Mouse (Mus musculus) hindbrain, embryonic 12.5 days (tissue): ENCODE data around the gene Gng7. TPM values are rescaled to one million over a fixed set of nuclear protein-coding genes. Genes with fewer than 3 reads are reported as not detected.
"Not testable (repeated sequence)": the region's sequence is repeated elsewhere in the genome, so short reads cannot be mapped to it uniquely, and the experiment has no call there.

Experiments used
- ATAC-seq: fragments of 200-750 bp; cut with Nextera tagmentation; 2 replicates; pipeline ENCODE4 v1.8.0; 2017; ENCODE audit warnings: moderate TSS enrichment; ENCODE audit not compliant: low FRiP score
- H3K27ac ChIP-seq: fragments of 300-500 bp; sonication (generic); 2 replicates; pipeline ENCODE4 v1.5.1; 2016; ENCODE audit warnings: mild to moderate bottlenecking
- H3K27me3 ChIP-seq: fragments of 300-500 bp; sonication (generic); 2 replicates; pipeline ENCODE4 v1.6.1; 2016; ENCODE audit warnings: mild to moderate bottlenecking
- H3K36me3 ChIP-seq: fragments of 300-500 bp; sonication (generic); 2 replicates; pipeline ENCODE4 v1.6.1; 2016; ENCODE audit warnings: mild to moderate bottlenecking
- H3K4me1 ChIP-seq: fragments of 300-500 bp; sonication (generic); 2 replicates; pipeline ENCODE4 v1.6.1; 2016
- H3K4me2 ChIP-seq: fragments of 300-500 bp; sonication (generic); replicated peaks from 2 replicates; pipeline ENCODE4 v1.6.1; 2016; ENCODE audit warnings: mild to moderate bottlenecking
- H3K4me3 ChIP-seq: fragments of 300-500 bp; sonication (generic); 2 replicates; pipeline ENCODE4 v1.5.1; 2016; ENCODE audit warnings: mild to moderate bottlenecking
- H3K9ac ChIP-seq: fragments of 300-500 bp; sonication (generic); 2 replicates; pipeline ENCODE4 v1.6.1; 2016; ENCODE audit warnings: mild to moderate bottlenecking, moderate library complexity
- H3K9me3 ChIP-seq: fragments of 300-500 bp; sonication (generic); replicated peaks from 2 replicates; pipeline ENCODE4 v1.6.1; 2016; ENCODE audit warnings: mild to moderate bottlenecking
- WGBS: fragments of 180-500 bp; shearing (Covaris S2); methylation state at CpG from one replicate; pipeline ENCODE4 v1.1.7; 2016; 5-methylcytosine and 5-hydroxymethylcytosine counted together
- polyA plus RNA-seq: library from polyadenylated mRNA; unstranded; fragments of >200 nt; fragmentation: Nextera tagmentation; extraction: Ambion mirVana; gene quantifications from 2 replicates; pipeline ENCODE4 v1.2.1, GENCODE M21; 2016

Gng7 gene
- 10.1 and 10.7 TPM in 2 replicates for polyA plus RNA-seq

GRCm38 (mm10) chr10:81014393-81015384, at the start of gene Gng7:
TSS of gene Gng7 (minus strand) at chr10:81014945.
- H3K9me3 ChIP-seq = no peaks in the 10 kb centered on the region
- peak; percentile 96 for ATAC-seq
- H3K4me3 ChIP-seq = peak within 1 kb of the TSS; percentile 39
- peak within 1 kb of the TSS; percentile 65 for H3K9ac ChIP-seq
- no peaks in the 10 kb centered on the region; the same call in 1 of the 2 replicates for H3K36me3 ChIP-seq
- H3K27ac ChIP-seq = 0 out of 2 replicates have a peak within 1 kb of the TSS, but pooled peaks have one; percentile 30
- no peaks in the 10 kb centered on the region for H3K27me3 ChIP-seq
- peak within 1 kb of the TSS; percentile 65 for H3K4me2 ChIP-seq
- 10% methylated on average over 31 of the region's 31 CpGs for WGBS
- H3K4me1 ChIP-seq = peaks cover 3% of the 10 kb centered on the region; the same call in 1 of the 2 replicates

GRCm38 (mm10) chr10:81064519-81064918, 49.8 kb upstream of the Gng7 start:
- not testable (repeated sequence) for H3K4me3 ChIP-seq, H3K27me3 ChIP-seq, H3K36me3 ChIP-seq, H3K27ac ChIP-seq, H3K9ac ChIP-seq, H3K4me2 ChIP-seq, H3K9me3 ChIP-seq, H3K4me1 ChIP-seq, ATAC-seq
- WGBS = 88% methylated on average over 8 of the region's 8 CpGs

- ATAC-seq = no peak
- Histone ChIP-seq H3K36me3 (no peaks in the 10 kb centered on the region; the same call in 1 of the 2 replicates), H3K4me1 (peaks cover 20% of the 10 kb centered on the region), H3K4me2 (no peak overlapping the region), H3K9ac (no peak overlapping the region), H3K9me3 (no peaks in the 10 kb centered on the region), H3K27me3 (no peaks in the 10 kb centered on the region), H3K27ac (no peak overlapping the region), H3K4me3 (no peak overlapping the region)
- 71% methylated on average over 4 of the region's 4 CpGs for WGBS
Observed at GRCm38 (mm10) chr10:81062710-81063109, 48.0 kb upstream of the Gng7 start.

GRCm38 (mm10) chr10:81059603-81060543, 45.1 kb upstream of the Gng7 start, which contains the start of gene Sgta:
TSS of gene Sgta (minus strand) at chr10:81060181.
- Histone ChIP-seq H3K9ac (peak within 1 kb of the TSS; percentile 84), H3K4me2 (peak within 1 kb of the TSS; percentile 86), H3K4me3 (peak within 1 kb of the TSS; percentile 79), H3K27ac (peak within 1 kb of the TSS; percentile 60; the same call in 1 of the 2 replicates), H3K4me1 (peaks cover 34% of the 10 kb centered on the region), H3K27me3 (no peaks in the 10 kb centered on the region), H3K9me3 (no peaks in the 10 kb centered on the region), H3K36me3 (no peaks in the 10 kb centered on the region; the same call in 1 of the 2 replicates)
- peak; percentile 93 for ATAC-seq
- under 1% methylated on average over 48 of the region's 48 CpGs for WGBS

DNA sequence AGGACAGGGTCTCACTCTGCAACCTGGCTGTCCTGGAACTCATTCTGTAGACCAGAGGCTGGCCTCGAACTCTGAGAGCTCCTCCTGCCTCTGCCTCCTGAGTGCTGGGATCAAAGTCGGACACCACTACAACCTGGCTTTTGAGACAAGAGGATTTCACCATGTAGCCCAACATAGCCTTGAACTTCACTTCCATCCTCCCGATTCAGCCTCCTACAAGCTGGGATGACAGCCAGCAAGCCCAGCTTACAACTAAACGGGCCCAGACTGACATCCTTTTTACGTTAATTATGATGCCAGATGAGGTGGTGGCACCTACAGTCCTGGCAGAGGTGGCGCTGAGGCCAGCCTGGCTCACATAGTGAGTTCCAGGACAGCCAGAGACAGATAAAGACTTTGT, 44.2 kb upstream of the Gng7 start:
- WGBS = 87% methylated on average over 6 of the region's 6 CpGs
- peak overlapping the region; percentile 84 for H3K9ac ChIP-seq

GRCm38 (mm10) chr10:81057406-81058130, 42.8 kb upstream of the Gng7 start:
- 95% methylated on average over 23 of the region's 23 CpGs for WGBS
- Histone ChIP-seq H3K36me3 (peaks cover 5% of the 10 kb centered on the region), H3K4me3 (no peak overlapping the region), H3K4me2 (no peak overlapping the region), H3K4me1 (peaks cover 34% of the 10 kb centered on the region), H3K9me3 (no peaks in the 10 kb centered on the region), H3K27me3 (no peaks in the 10 kb centered on the region), H3K27ac (no peak overlapping the region), H3K9ac (no peak overlapping the region)
- ATAC-seq = no peak

More for the DNA sequence above, 44.2 kb upstream of the Gng7 start:
- Histone ChIP-seq H3K4me3 (peak overlapping the region; percentile 79), H3K4me1 (peaks cover 34% of the 10 kb centered on the region), H3K4me2 (peak overlapping the region; percentile 86), H3K27me3 (no peaks in the 10 kb centered on the region), H3K27ac (no peak overlapping the region), H3K36me3 (no peaks in the 10 kb centered on the region; the same call in none of the 2 replicates), H3K9me3 (no peaks in the 10 kb centered on the region)
- no peak for ATAC-seq

- H3K27ac ChIP-seq, H3K9me3 ChIP-seq, H3K4me2 ChIP-seq, H3K9ac ChIP-seq, ATAC-seq, H3K27me3 ChIP-seq, H3K4me3 ChIP-seq: not testable (repeated sequence)
- H3K4me1 ChIP-seq = peaks cover 34% of the 10 kb centered on the region
- 88% methylated on average over 11 of the region's 11 CpGs for WGBS
- peaks cover 22% of the 10 kb centered on the region for H3K36me3 ChIP-seq
Observed at GRCm38 (mm10) chr10:81055802-81056340, 41.1 kb upstream of the Gng7 start.

GRCm38 (mm10) chr10:81055169-81055568, 40.4 kb upstream of the Gng7 start:
- H3K9ac ChIP-seq = peak overlapping the region; percentile 25; the same call in 1 of the 2 replicates
- H3K36me3 ChIP-seq = peaks cover 29% of the 10 kb centered on the region
- no peak overlapping the region for H3K4me2 ChIP-seq
- WGBS = 91% methylated on average over 6 of the region's 6 CpGs
- no peak overlapping the region for H3K27ac ChIP-seq
- H3K4me3 ChIP-seq = no peak overlapping the region
- H3K9me3 ChIP-seq = no peaks in the 10 kb centered on the region
- peaks cover 34% of the 10 kb centered on the region for H3K4me1 ChIP-seq
- no peaks in the 10 kb centered on the region for H3K27me3 ChIP-seq
- ATAC-seq = no peak

DNA sequence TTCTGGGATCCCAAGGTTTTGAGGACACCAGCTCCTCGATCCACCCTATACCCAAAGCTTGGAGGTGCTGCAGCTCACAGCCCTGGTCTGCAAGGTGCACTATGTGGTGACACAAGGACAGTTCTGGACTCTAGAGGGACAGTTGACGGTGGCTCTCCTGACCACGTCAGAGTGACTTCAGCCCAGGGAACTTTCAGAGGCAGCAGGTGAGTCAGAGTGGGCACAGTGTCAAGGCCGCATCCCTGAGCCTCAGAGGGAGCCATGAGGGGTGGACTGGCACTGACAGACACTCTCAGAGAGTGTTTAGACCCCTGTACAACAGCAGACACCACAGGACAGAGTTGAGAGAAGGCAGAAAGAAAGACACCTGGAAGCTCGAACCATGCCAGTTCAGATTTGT, 37.8 kb upstream of the Gng7 start:
- 93% methylated on average over 5 of the region's 5 CpGs for WGBS
- Histone ChIP-seq H3K9ac (no peak overlapping the region), H3K4me1 (peaks cover 12% of the 10 kb centered on the region), H3K9me3 (no peaks in the 10 kb centered on the region), H3K27ac (no peak overlapping the region), H3K27me3 (no peaks in the 10 kb centered on the region), H3K4me3 (no peak overlapping the region), H3K36me3 (peaks cover 54% of the 10 kb centered on the region), H3K4me2 (no peak overlapping the region)
- ATAC-seq = no peak

DNA sequence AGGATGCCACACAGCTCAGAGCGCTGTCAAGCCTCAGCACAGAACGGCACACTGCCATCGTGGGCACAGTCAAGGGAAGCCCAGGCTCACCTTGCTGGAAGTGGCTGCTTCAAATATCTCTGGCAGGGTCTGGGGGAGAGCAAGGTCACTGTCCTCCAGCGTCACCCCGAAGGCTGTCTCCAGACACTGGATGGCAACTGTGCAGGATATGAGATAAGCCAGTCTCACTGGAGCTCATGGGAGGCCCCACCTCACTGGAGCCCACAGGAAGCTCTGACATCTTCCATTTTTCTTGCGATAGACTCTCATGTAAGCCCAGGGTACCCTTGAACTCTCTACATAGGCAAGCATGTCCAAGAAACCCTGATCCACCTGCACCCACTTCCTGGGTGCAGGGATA, 36.4 kb upstream of the Gng7 start:
- no peak overlapping the region for H3K27ac ChIP-seq
- ATAC-seq = no peak
- H3K9me3 ChIP-seq = no peaks in the 10 kb centered on the region
- H3K4me3 ChIP-seq = no peak overlapping the region
- no peak overlapping the region for H3K4me2 ChIP-seq
- peaks cover under 1% of the 10 kb centered on the region; the same call in 1 of the 2 replicates for H3K4me1 ChIP-seq
- no peak overlapping the region for H3K9ac ChIP-seq
- H3K27me3 ChIP-seq = no peaks in the 10 kb centered on the region
- WGBS = 95% methylated on average over 6 of the region's 6 CpGs
- peaks cover 69% of the 10 kb centered on the region for H3K36me3 ChIP-seq

DNA sequence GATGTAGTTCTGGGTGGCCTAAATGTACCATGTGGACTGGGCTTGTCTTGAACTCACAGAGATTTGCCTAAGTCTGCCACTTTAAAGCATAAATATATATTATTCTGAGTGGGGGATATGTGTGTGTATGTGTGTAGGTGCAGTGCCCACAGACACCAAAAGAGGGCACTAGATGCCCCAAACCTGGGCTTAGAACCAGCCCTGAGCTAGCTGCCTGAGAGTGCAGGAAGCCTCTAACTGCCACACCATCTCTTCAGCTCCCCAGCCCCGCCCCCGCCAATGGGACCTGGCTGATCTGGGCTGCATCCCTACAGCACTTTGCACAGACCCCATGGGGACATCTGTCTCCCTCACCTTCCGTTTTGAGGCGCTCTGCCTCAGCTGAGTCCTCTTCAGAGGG, 35.9 kb upstream of the Gng7 start:
- H3K4me2 ChIP-seq = no peak overlapping the region
- no peak overlapping the region for H3K4me3 ChIP-seq
- H3K27me3 ChIP-seq = no peaks in the 10 kb centered on the region
- H3K36me3 ChIP-seq = peaks cover 74% of the 10 kb centered on the region
- H3K4me1 ChIP-seq = no peaks in the 10 kb centered on the region
- no peak for ATAC-seq
- no peak overlapping the region for H3K9ac ChIP-seq
- WGBS = 81% methylated on average over 4 of the region's 4 CpGs
- H3K9me3 ChIP-seq = no peaks in the 10 kb centered on the region
- H3K27ac ChIP-seq = no peak overlapping the region
